Mouse (Mus musculus) myocyte (in vitro differentiated cells): ENCODE results near the gene Kazn.

Source experiments
- E2F4 ChIP-seq: IDR thresholded peaks from one replicate; pipeline ENCODE4 v1.6.1; 2011; ENCODE audit warnings: mild to moderate bottlenecking, control low read depth, moderate library complexity; ENCODE audit not compliant: insufficient read depth
- MAX ChIP-seq: IDR thresholded peaks from one replicate; pipeline ENCODE4 v1.6.1; 2011; ENCODE audit warnings: low read depth, mild to moderate bottlenecking, control low read depth
- MYOD1 ChIP-seq, 3 experiments: IDR thresholded peaks; one replicate each; pipeline ENCODE4 v1.6.1; 2011; ENCODE audit warnings: control low read depth in 2 of 3, low read depth in 2 of 3, mild to moderate bottlenecking in 2 of 3, moderate library complexity in 1 of 3; ENCODE audit not compliant: insufficient read length in 2 of 3, control insufficient read depth in 1 of 3
- POLR2A ChIP-seq: IDR thresholded peaks from one replicate; pipeline ENCODE4 v1.6.1; 2011; ENCODE audit warnings: low read depth, mild to moderate bottlenecking, control low read depth, moderate library complexity; ENCODE audit not compliant: insufficient read length
- SRF ChIP-seq: IDR thresholded peaks from one replicate; pipeline ENCODE4 v1.6.1; 2011; ENCODE audit warnings: low read depth; ENCODE audit not compliant: control insufficient read depth, insufficient read length
- TCF12 ChIP-seq: IDR thresholded peaks from one replicate; pipeline ENCODE4 v1.6.1; 2011; ENCODE audit warnings: mild to moderate bottlenecking, control low read depth; ENCODE audit not compliant: poor library complexity, insufficient read depth, severe bottlenecking

- no peak for TF ChIP-seq SRF
- TF ChIP-seq TCF12 = no peak
- no peak for TF ChIP-seq POLR2A
- no peak for TF ChIP-seq MAX
- no peak for TF ChIP-seq MYOD1 (IDR thresholded peaks at IDR 0.05; ENCODE audit: control insufficient read depth in 1 of 3, insufficient read length in 2 of 3, low read depth in 2 of 3)
- TF ChIP-seq E2F4 = no peak
Observed at GRCm38 (mm10) chr4:142278197-142278575, 39.0 kb upstream of the Kazn start.
